Comparison of ENCODE assay signal across 8 mouse cellular contexts in genomic region chr19:4908107-4908506, GRCm38 (mm10). TPM values are rescaled to one million over a fixed set of nuclear protein-coding genes. Genes with fewer than 3 reads are reported as not detected.
DNase-seq lines count a peak whose midpoint lies in the region; ATAC-seq and TF ChIP-seq lines count a peak whose summit lies in the region.

No protein-coding gene starts in this region.

- no peak overlapping the region for H3K4me3 ChIP-seq in heart, postnatal 0 days (ENCODE audit: low read depth, low read length)
- no peak overlapping the region for H3K4me3 ChIP-seq in heart, embryonic 10.5 days
- no peak overlapping the region for H3K4me3 ChIP-seq in stomach, postnatal 0 days (ENCODE audit: low read depth, low read length)

- no peak overlapping the region for H3K4me2 ChIP-seq in heart, postnatal 0 days (ENCODE audit: low read depth, low read length)
- no peak overlapping the region for H3K4me2 ChIP-seq in stomach, postnatal 0 days (replicated peaks; ENCODE audit: low read depth)

- H3K9ac ChIP-seq in heart, postnatal 0 days (replicated peaks; ENCODE audit: low read depth, low read length): no peak overlapping the region
- H3K9ac ChIP-seq in stomach, postnatal 0 days (ENCODE audit: low read length): no peak overlapping the region

- no peaks in the 10 kb centered on the region; the same call in 1 of the 2 replicates for H3K4me1 ChIP-seq in heart, postnatal 0 days (ENCODE audit: control insufficient read depth, insufficient read depth)
- 0 out of 2 replicates have a peak, but pooled peaks cover 3% of the 10 kb centered on the region for H3K4me1 ChIP-seq in heart, embryonic 10.5 days
- H3K4me1 ChIP-seq in stomach, postnatal 0 days (replicated peaks; ENCODE audit: control insufficient read depth, insufficient read depth): 0 out of 2 replicates have a peak, but pooled peaks cover 2% of the 10 kb centered on the region

- H3K27me3 ChIP-seq in heart, postnatal 0 days (ENCODE audit: control insufficient read depth, insufficient read depth, low read length): no peaks in the 10 kb centered on the region
- H3K27me3 ChIP-seq in heart, embryonic 10.5 days (ENCODE audit: insufficient read depth, poor library complexity, severe bottlenecking): no peaks in the 10 kb centered on the region
- H3K27me3 ChIP-seq in stomach, postnatal 0 days (ENCODE audit: control insufficient read depth, insufficient read depth, low read length): no peaks in the 10 kb centered on the region

- peaks cover 43% of the 10 kb centered on the region for H3K36me3 ChIP-seq in heart, postnatal 0 days (replicated peaks; ENCODE audit: control insufficient read depth, insufficient read depth, low read length)
- H3K36me3 ChIP-seq in heart, embryonic 10.5 days: peaks cover 58% of the 10 kb centered on the region
- H3K36me3 ChIP-seq in stomach, postnatal 0 days (ENCODE audit: control insufficient read depth, insufficient read depth, low read length): peaks cover 21% of the 10 kb centered on the region

- TF ChIP-seq EP300 in heart, postnatal 0 days (IDR thresholded peaks at IDR 0.05; ENCODE audit: low read depth): no peak
- TF ChIP-seq EP300 in stomach, postnatal 0 days (optimal IDR thresholded peaks at IDR 0.05): no peak

- TF ChIP-seq CTCF in heart, postnatal 0 days (IDR thresholded peaks at IDR 0.05; ENCODE audit: low read depth): peak; percentile 49
- TF ChIP-seq CTCF in stomach, postnatal 0 days (IDR thresholded peaks at IDR 0.05; ENCODE audit: low read depth): peak; percentile 77

- no peaks in the 10 kb centered on the region for H3K9me3 ChIP-seq in heart, postnatal 0 days (replicated peaks; ENCODE audit: control insufficient read depth, low read length)
- H3K9me3 ChIP-seq in heart, embryonic 10.5 days: no peaks in the 10 kb centered on the region
- no peaks in the 10 kb centered on the region for H3K9me3 ChIP-seq in stomach, postnatal 0 days (ENCODE audit: control insufficient read depth, low read length)

- ATAC-seq in heart, postnatal 0 days (ENCODE audit: insufficient read depth, low read depth): no peak
- no peak for ATAC-seq in stomach, postnatal 0 days (ENCODE audit: low FRiP score, low TSS enrichment)

- no peak overlapping the region for H3K27ac ChIP-seq in heart, postnatal 0 days (ENCODE audit: low read depth)
- no peak overlapping the region for H3K27ac ChIP-seq in heart, embryonic 10.5 days
- H3K27ac ChIP-seq in stomach, postnatal 0 days (replicated peaks): no peak overlapping the region

- DNase-seq in heart, postnatal 0 days (ENCODE audit: low spot score): no peak
- no peak for DNase-seq in heart, embryonic 10.5 days (ENCODE audit: low spot score)
- DNase-seq in 416B (ENCODE audit: low read depth): peak; percentile 32
- peak; percentile 80 for DNase-seq in R1 (ENCODE audit: low read depth, low spot score)
- peak; percentile 59 to 63 for DNase-seq in kidney, postnatal 4 days
- DNase-seq in stomach, postnatal 0 days (ENCODE audit: low spot score): peak; percentile 38
- no peak for DNase-seq in urinary bladder, postnatal 25 days (ENCODE audit: low spot score)
- DNase-seq in gastrocnemius, postnatal 25 days: no peak

- 86% methylated on average over 4 of the region's 4 CpGs for WGBS in heart, postnatal 0 days
- WGBS in heart, embryonic 10.5 days: 83% methylated on average over 4 of the region's 4 CpGs
- 78% methylated on average over 4 of the region's 4 CpGs for WGBS in stomach, postnatal 0 days

RNA-seq across cellular contexts. Expression of gene Bbs1, which starts 1.7 kb away (rescaled TPM):
- 5.4 and 5.8 TPM in 2 replicates for total RNA-seq in heart, postnatal 0 days (2014; rRNA removed; ENCODE audit: low replicate concordance)
- polyA plus RNA-seq in heart, postnatal 0 days (2015; fragmentation: Nextera tagmentation; extraction: Ambion mirVana): 1.1 and 1.4 TPM in 2 replicates
- 3.1 and 3.2 TPM in 2 replicates for polyA plus RNA-seq in heart, embryonic 10.5 days (2016; fragmentation: Nextera tagmentation; extraction: Ambion mirVana)
- 0.85 and 0.95 TPM in 2 replicates for polyA plus RNA-seq in stomach, postnatal 0 days (2015; fragmentation: Nextera tagmentation; extraction: Ambion mirVana)
- 1 to 10 TPM; 1.6 to 2.6 TPM for total RNA-seq in gastrocnemius, postnatal 25 days (2021)

RNA-seq across cellular contexts. Expression of gene Dpp3, which starts 20.0 kb away (rescaled TPM):
- 60.1 and 116 TPM in 2 replicates for total RNA-seq in heart, postnatal 0 days (2014; rRNA removed; ENCODE audit: low replicate concordance)
- polyA plus RNA-seq in heart, postnatal 0 days (2015; fragmentation: Nextera tagmentation; extraction: Ambion mirVana): 40.8 and 44.3 TPM in 2 replicates
- 155 and 156 TPM in 2 replicates for polyA plus RNA-seq in heart, embryonic 10.5 days (2016; fragmentation: Nextera tagmentation; extraction: Ambion mirVana)
- polyA plus RNA-seq in stomach, postnatal 0 days (2015; fragmentation: Nextera tagmentation; extraction: Ambion mirVana): 91.0 and 94.4 TPM in 2 replicates
- total RNA-seq in gastrocnemius, postnatal 25 days (2021): 10 to 100 TPM; 15.6 to 23.4 TPM

RNA-seq across cellular contexts. Expression of gene Zdhhc24, which starts 29.6 kb away (rescaled TPM):
- 8.7 and 11.6 TPM in 2 replicates for total RNA-seq in heart, postnatal 0 days (2014; rRNA removed; ENCODE audit: low replicate concordance)
- 5.9 TPM in 2 replicates for polyA plus RNA-seq in heart, postnatal 0 days (2015; fragmentation: Nextera tagmentation; extraction: Ambion mirVana)
- polyA plus RNA-seq in heart, embryonic 10.5 days (2016; fragmentation: Nextera tagmentation; extraction: Ambion mirVana): 10.2 and 12.3 TPM in 2 replicates
- polyA plus RNA-seq in stomach, postnatal 0 days (2015; fragmentation: Nextera tagmentation; extraction: Ambion mirVana): 6.4 and 7.3 TPM in 2 replicates
- 1 to 10 TPM; 2.4 to 2.8 TPM for total RNA-seq in gastrocnemius, postnatal 25 days (2021)

RNA-seq across cellular contexts. Expression of gene Actn3, which starts 30.4 kb away (rescaled TPM):
- 0.95 and 1.2 TPM in 2 replicates for total RNA-seq in heart, postnatal 0 days (2014; rRNA removed; ENCODE audit: low replicate concordance)
- polyA plus RNA-seq in heart, postnatal 0 days (2015; fragmentation: Nextera tagmentation; extraction: Ambion mirVana): 0.72 and 0.78 TPM in 2 replicates
- 6.8 and 9.9 TPM in 2 replicates for polyA plus RNA-seq in heart, embryonic 10.5 days (2016; fragmentation: Nextera tagmentation; extraction: Ambion mirVana)
- 1.3 and 2.3 TPM in 2 replicates for polyA plus RNA-seq in stomach, postnatal 0 days (2015; fragmentation: Nextera tagmentation; extraction: Ambion mirVana)
- 1,000 to 10,000 TPM; 7,181 to 7,860 TPM for total RNA-seq in gastrocnemius, postnatal 25 days (2021)

RNA-seq across cellular contexts. Expression of gene Peli3, which starts 34.8 kb away (rescaled TPM):
- 0.76 TPM in 1 of 2 replicates, not detected in the other for total RNA-seq in heart, postnatal 0 days (2014; rRNA removed; ENCODE audit: low replicate concordance)
- polyA plus RNA-seq in heart, postnatal 0 days (2015; fragmentation: Nextera tagmentation; extraction: Ambion mirVana): 0.27 and 0.31 TPM in 2 replicates
- 0.32 and 1.0 TPM in 2 replicates for polyA plus RNA-seq in heart, embryonic 10.5 days (2016; fragmentation: Nextera tagmentation; extraction: Ambion mirVana)
- polyA plus RNA-seq in stomach, postnatal 0 days (2015; fragmentation: Nextera tagmentation; extraction: Ambion mirVana): 0.85 and 1.2 TPM in 2 replicates
- total RNA-seq in gastrocnemius, postnatal 25 days (2021): 1 to 10 TPM in 1 of 2 experiments, under 1 TPM in 1; 0.87 to 1.2 TPM

Comparison
In these comparisons a context has a peak if more than half of its experiments do, and no peak if none do; other contexts are left out.
1. DNase-seq: peak in 416B (single experiment), R1 (single experiment), kidney, postnatal 4 days (2 of 2) and stomach, postnatal 0 days (single experiment); none in heart, postnatal 0 days (single experiment), heart, embryonic 10.5 days (single experiment), urinary bladder, postnatal 25 days (single experiment) and gastrocnemius, postnatal 25 days (single experiment).